Mouse (Mus musculus) left cerebral cortex, postnatal 10 days (tissue): ENCODE results near the gene Rps9. TPM values are rescaled to one million over a fixed set of nuclear protein-coding genes. Genes with fewer than 3 reads are reported as not detected.
"Not testable (repeated sequence)": the region's sequence is repeated elsewhere in the genome, so short reads cannot be mapped to it uniquely, and the experiment has no call there.

Source experiments
- DNase-seq, 2 experiments: peaks; one replicate each; pipeline ENCODE4 v3.0.0; 2021 to 2022; ENCODE audit warnings: low spot score in 2 of 2, mixed read lengths in 1 of 2; ENCODE audit errors: extremely low spot score in 1 of 2
- intact Hi-C: fragments of 180-260 bp; cut with DNase I; formaldehyde crosslinking; loops from one replicate; pipeline ENCODE4 v1.15.1; 2025
- microRNA-seq: library from miRNA; unstranded; fragments of <30 nt; microRNA quantifications from one replicate; pipeline ENCODE4 v1.2.0, GENCODE M21; 2022
- total RNA-seq, 2 experiments: library from RNA; stranded (reverse); gene quantifications; 2 replicates each; pipeline ENCODE4 v1.2.3; 2021

Gene Rps9
- total RNA-seq, 2 experiments from 2014 or later, result 460 to 465 TPM

- intact Hi-C loops, DNase-seq: not testable (repeated sequence)
Measured at GRCm38 (mm10) chr7:3732675-3733074, 28.9 kb downstream of the Rps9 start.

Small RNAs within 50 kb of the gene (microRNA-seq; reads per million reads assigned to microRNA genes)
- gene Mir3572, result 2.6 reads per million

Other genes starting within 250 kb of the Rps9 start
- gene Tarm1, start 201.4 kb upstream of the Rps9 start, total RNA-seq, result not detected
- gene Oscar, start 87.8 kb upstream of the Rps9 start, total RNA-seq, result 1 to 10 TPM; 1.4 to 1.7 TPM
- 100 to 1,000 TPM; 531 to 541 TPM for gene Ndufa3, start 86.6 kb upstream of the Rps9 start, total RNA-seq
- gene Tfpt, start 74.1 kb upstream of the Rps9 start, total RNA-seq, result 10 to 100 TPM; 34.5 to 37.9 TPM
- 10 to 100 TPM; 54.8 to 63.6 TPM for gene Prpf31, start 74.0 kb upstream of the Rps9 start, total RNA-seq
- 10 to 100 TPM; 48.2 to 60.9 TPM for gene Cnot3, start 58.7 kb upstream of the Rps9 start, total RNA-seq
- gene Leng1, start 38.2 kb upstream of the Rps9 start, total RNA-seq, result 1 to 10 TPM; 4.4 to 5.5 TPM
- gene Tmc4, start 26.4 kb upstream of the Rps9 start, total RNA-seq, result 1 to 10 TPM; 5.1 to 5.8 TPM
- 10 to 100 TPM; 85.1 to 97.4 TPM for gene Tsen34, start 11.1 kb upstream of the Rps9 start, total RNA-seq
- 100 to 1,000 TPM; 167 to 170 TPM for gene Mboat7, start 10.5 kb upstream of the Rps9 start, total RNA-seq
- under 1 TPM; 0.14 to 0.15 TPM for gene Pirb, start 16.4 kb downstream of the Rps9 start, total RNA-seq
- gene Gm15448, start 121.7 kb downstream of the Rps9 start, total RNA-seq, result not detected
- gene Pira2, start 141.1 kb downstream of the Rps9 start, total RNA-seq, result not detected
- not detected for gene Gm14548, start 194.1 kb downstream of the Rps9 start, total RNA-seq
- gene Lilra6, start 211.5 kb downstream of the Rps9 start, total RNA-seq, result not detected